ENCODE assay signal across 9 mouse cellular contexts in the genomic region with DNA sequence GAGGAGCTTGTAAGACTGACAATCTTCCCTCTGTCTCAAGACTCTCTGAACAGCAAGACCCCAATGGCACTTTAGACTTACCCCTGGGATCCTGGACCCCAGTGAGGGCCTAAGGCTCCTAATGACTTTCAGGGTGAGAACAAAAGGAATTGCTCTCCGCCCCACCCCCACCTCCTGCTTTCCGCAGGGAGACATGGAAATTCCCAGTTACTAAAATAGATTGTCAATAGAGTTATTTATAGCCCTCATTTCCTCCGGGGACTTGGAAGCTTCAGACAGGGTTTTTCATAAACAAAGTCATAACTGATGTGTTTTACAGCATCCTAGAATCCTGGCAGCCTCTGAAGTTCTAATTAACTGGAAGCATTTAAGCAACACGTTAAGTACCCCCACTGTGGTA. TPM values are rescaled to one million over a fixed set of nuclear protein-coding genes. Genes with fewer than 3 reads are reported as not detected.
DNase-seq lines count a peak whose midpoint lies in the region; TF ChIP-seq lines count a peak whose summit lies in the region.
"Had no signal": no experiment of that assay in that cellular context is flagged by ENCODE, and none has a peak within 500 bp of the region (broad histone marks: within the 10 kb centered on the region; RNA-seq: fewer than 3 reads in every experiment).

No protein-coding gene starts in this region.

- no peak overlapping the region for H3ac ChIP-seq in myocyte (ENCODE audit: control insufficient read depth, insufficient read length)

- H3K27ac ChIP-seq in left cerebral cortex, adult 2 months: no peak overlapping the region
- H3K27ac ChIP-seq: limb, embryonic 12.5 days had no signal

- no peak for TF ChIP-seq POLR2A in myocyte (IDR thresholded peaks at IDR 0.05; ENCODE audit: insufficient read length, low read depth)

- no peaks in the 10 kb centered on the region for H3K79me2 ChIP-seq in myocyte (ENCODE audit: control insufficient read depth, insufficient read depth)

- H3K27me3 ChIP-seq in myocyte (ENCODE audit: control insufficient read depth, insufficient read depth, insufficient read length): peaks cover 17% of the 10 kb centered on the region
- H3K27me3 ChIP-seq: limb, embryonic 12.5 days had no signal

- H3K36me3 ChIP-seq in myocyte (ENCODE audit: control insufficient read depth, insufficient read depth): no peaks in the 10 kb centered on the region
- H3K36me3 ChIP-seq: limb, embryonic 12.5 days had no signal

- peak overlapping the region; percentile 27 for H3K4me2 ChIP-seq in myocyte (ENCODE audit: low read depth)
- H3K4me2 ChIP-seq: limb, embryonic 12.5 days had no signal

- intact Hi-C loops in left cerebral cortex, adult 2 months (cut with DNase I): no loop called here

- no peak for TF ChIP-seq CTCF in left cerebral cortex, adult 2 months (IDR thresholded peaks at IDR 0.05)

- no peak overlapping the region for H3K4me3 ChIP-seq in myocyte
- H3K4me3 ChIP-seq in left cerebral cortex, adult 2 months: no peak overlapping the region
- H3K4me3 ChIP-seq: limb, embryonic 12.5 days had no signal

- peak; percentile 46 for DNase-seq in right cerebral cortex, postnatal 4 days
- no peak for DNase-seq in right cerebral cortex, postnatal 25 days
- peak; percentile 98 for DNase-seq in heart, adult 11 months
- peak; percentile 74 for DNase-seq in kidney, adult 9 months
- no peak for DNase-seq in left cerebral cortex, adult 2 months (ENCODE audit: extremely low spot score in 1 of 2, low spot score in 2 of 2)
- DNase-seq in testis, postnatal 14 days (ENCODE audit: low spot score): no peak
- no peak for DNase-seq in frontal cortex, postnatal 36 days (ENCODE audit: low spot score in 2 of 2)

TF ChIP-seq in myocyte, 11 proteins besides CTCF, POLR2A, EP300 and RAD21:
- TF ChIP-seq TCF3 (IDR thresholded peaks at IDR 0.05; ENCODE audit: insufficient read length, low read depth) (no peak), POLR2AphosphoS2 (IDR thresholded peaks at IDR 0.05; ENCODE audit: insufficient read length, low read depth) (no peak), REST (IDR thresholded peaks at IDR 0.05; ENCODE audit: insufficient read depth, insufficient read length) (no peak), MYOG (IDR thresholded peaks at IDR 0.05; ENCODE audit: control insufficient read depth in 1 of 3, insufficient read depth in 1 of 3, insufficient read length in 2 of 3, low read depth in 2 of 3) (no peak), E2F4 (IDR thresholded peaks at IDR 0.05; ENCODE audit: insufficient read depth) (no peak), SRF (IDR thresholded peaks at IDR 0.05; ENCODE audit: control insufficient read depth, insufficient read length, low read depth) (no peak), MYOD1 (IDR thresholded peaks at IDR 0.05; ENCODE audit: control insufficient read depth in 1 of 3, insufficient read length in 2 of 3, low read depth in 2 of 3) (no peak), MAX (IDR thresholded peaks at IDR 0.05; ENCODE audit: low read depth) (no peak), USF1 (IDR thresholded peaks at IDR 0.05; ENCODE audit: low read depth) (no peak), TCF12 (IDR thresholded peaks at IDR 0.05; ENCODE audit: insufficient read depth, poor library complexity, severe bottlenecking) (no peak)

RNA-seq across cellular contexts. Expression of gene Ric1, which starts 51.4 kb away (rescaled TPM):
- polyA plus RNA-seq in myocyte (2012; fragmentation: generic; extraction: Trizol): 7.2 TPM
- 10 to 100 TPM; 36.4 to 36.8 TPM for total RNA-seq in left cerebral cortex, adult 2 months (2021)

RNA-seq across cellular contexts. Expression of gene Pdcd1lg2, which starts 59.9 kb away (rescaled TPM):
- not detected for polyA plus RNA-seq in myocyte (2012; fragmentation: generic; extraction: Trizol)
- total RNA-seq in left cerebral cortex, adult 2 months (2021): under 1 TPM in 1 of 2 experiments, not detected in 1; 0.32 TPM
- polyA plus RNA-seq: limb, embryonic 12.5 days had no signal

Comparison
In these comparisons a context has a peak if more than half of its experiments do, and no peak if none do; other contexts are left out.
1. DNase-seq: peak in right cerebral cortex, postnatal 4 days (single experiment), heart, adult 11 months (single experiment) and kidney, adult 9 months (single experiment); none in right cerebral cortex, postnatal 25 days (single experiment), left cerebral cortex, adult 2 months (0 of 2), testis, postnatal 14 days (single experiment) and frontal cortex, postnatal 36 days (0 of 2).